15 mouse cellular contexts compared by ENCODE assay signal in genomic region chr6:116966436-116966835, GRCm38 (mm10).
DNase-seq lines count a peak whose midpoint lies in the region; ATAC-seq and TF ChIP-seq lines count a peak whose summit lies in the region.
"Had no signal": no experiment of that assay in that cellular context is flagged by ENCODE, and none has a peak within 500 bp of the region (broad histone marks: within the 10 kb centered on the region; RNA-seq: fewer than 3 reads in every experiment).

No protein-coding gene starts in this region.

- no peaks in the 10 kb centered on the region for H3K36me3 ChIP-seq in intestine, postnatal 0 days (ENCODE audit: control insufficient read depth, insufficient read depth)
- H3K36me3 ChIP-seq in intestine, embryonic 16.5 days (ENCODE audit: control insufficient read depth, insufficient read depth, low read length), result no peaks in the 10 kb centered on the region
- H3K36me3 ChIP-seq in lung, postnatal 0 days (ENCODE audit: insufficient read depth, low read length), result no peaks in the 10 kb centered on the region
- H3K36me3 ChIP-seq: embryonic facial prominence, embryonic 15.5 days; heart, embryonic 15.5 days; limb, embryonic 12.5 days; neural tube, embryonic 12.5 days had no signal

- no peak for ATAC-seq in intestine, postnatal 0 days
- no peak for ATAC-seq in intestine, embryonic 16.5 days
- no peak for ATAC-seq in lung, postnatal 0 days
- ATAC-seq in megakaryocyte-erythroid progenitor cell, adult 5-6 weeks (replicated peaks; ENCODE audit: low FRiP score, low TSS enrichment, poor library complexity, severe bottlenecking), result no peak

- H3K9me3 ChIP-seq in intestine, postnatal 0 days (ENCODE audit: control insufficient read depth), result no peaks in the 10 kb centered on the region
- no peaks in the 10 kb centered on the region for H3K9me3 ChIP-seq in intestine, embryonic 16.5 days (ENCODE audit: control insufficient read depth, low read length)
- no peaks in the 10 kb centered on the region for H3K9me3 ChIP-seq in lung, postnatal 0 days (ENCODE audit: low read length)
- H3K9me3 ChIP-seq: embryonic facial prominence, embryonic 15.5 days; heart, embryonic 15.5 days; limb, embryonic 12.5 days; megakaryocyte, embryonic 14.5 days; neural tube, embryonic 12.5 days had no signal

- peak; percentile 3 to 16 for DNase-seq in adrenal gland, postnatal 36 days
- no peak for DNase-seq in adrenal gland, adult 8-10 months
- peak; percentile 27 for DNase-seq in lung, postnatal 0 days (ENCODE audit: low spot score)
- no peak for DNase-seq in lung, postnatal 25 days (ENCODE audit: low spot score)
- DNase-seq: cerebellum, adult 11 months; kidney, adult 9 months had no signal

- H3K9ac ChIP-seq in intestine, postnatal 0 days (ENCODE audit: low read depth, low read length), result no peak overlapping the region
- no peak overlapping the region for H3K9ac ChIP-seq in intestine, embryonic 16.5 days (ENCODE audit: low read depth, low read length)
- no peak overlapping the region for H3K9ac ChIP-seq in lung, postnatal 0 days (replicated peaks; ENCODE audit: low read depth)
- H3K9ac ChIP-seq: embryonic facial prominence, embryonic 15.5 days; heart, embryonic 15.5 days; limb, embryonic 12.5 days; neural tube, embryonic 12.5 days had no signal

- H3K4me1 ChIP-seq in intestine, postnatal 0 days (replicated peaks; ENCODE audit: control insufficient read depth, insufficient read depth, low read length), result no peaks in the 10 kb centered on the region
- H3K4me1 ChIP-seq in intestine, embryonic 16.5 days (ENCODE audit: control insufficient read depth, insufficient read depth, low read length), result no peaks in the 10 kb centered on the region
- no peaks in the 10 kb centered on the region for H3K4me1 ChIP-seq in lung, postnatal 0 days (ENCODE audit: insufficient read depth, low read depth, low read length)
- no peaks in the 10 kb centered on the region for H3K4me1 ChIP-seq in cortical plate, adult 2 months (ENCODE audit: control insufficient read depth, insufficient read depth, low read length)
- H3K4me1 ChIP-seq: heart, embryonic 15.5 days; megakaryocyte, embryonic 14.5 days; neural tube, embryonic 12.5 days had no signal

- WGBS in intestine, postnatal 0 days, result 25% methylated on average over 3 of the region's 3 CpGs
- 30% methylated on average over 3 of the region's 3 CpGs for WGBS in intestine, embryonic 16.5 days
- 26% methylated on average over 3 of the region's 3 CpGs for WGBS in lung, postnatal 0 days

- TF ChIP-seq POLR2A in cortical plate, adult 2 months (IDR thresholded peaks at IDR 0.05; ENCODE audit: extremely low read depth, insufficient read depth, low read length), result no peak

- H3K4me3 ChIP-seq in intestine, postnatal 0 days (ENCODE audit: low read depth, low read length), result no peak overlapping the region
- no peak overlapping the region for H3K4me3 ChIP-seq in intestine, embryonic 16.5 days (ENCODE audit: low read length)
- no peak overlapping the region for H3K4me3 ChIP-seq in lung, postnatal 0 days (ENCODE audit: low read depth, low read length)
- H3K4me3 ChIP-seq in cortical plate, adult 2 months (ENCODE audit: insufficient read depth, low read length), result no peak overlapping the region
- H3K4me3 ChIP-seq: embryonic facial prominence, embryonic 15.5 days; heart, embryonic 15.5 days; limb, embryonic 12.5 days; megakaryocyte, embryonic 14.5 days; neural tube, embryonic 12.5 days had no signal

- TF ChIP-seq EP300 in lung, postnatal 0 days (IDR thresholded peaks at IDR 0.05), result no peak

- H3K4me2 ChIP-seq in intestine, postnatal 0 days (replicated peaks; ENCODE audit: low read depth), result no peak overlapping the region
- no peak overlapping the region for H3K4me2 ChIP-seq in intestine, embryonic 16.5 days (ENCODE audit: low read depth, low read length)
- H3K4me2 ChIP-seq in lung, postnatal 0 days (replicated peaks; ENCODE audit: low read depth, low read length), result no peak overlapping the region
- H3K4me2 ChIP-seq: embryonic facial prominence, embryonic 15.5 days; heart, embryonic 15.5 days; limb, embryonic 12.5 days; neural tube, embryonic 12.5 days had no signal

- H3K27me3 ChIP-seq in intestine, postnatal 0 days (replicated peaks; ENCODE audit: control insufficient read depth, insufficient read depth, low read length), result no peaks in the 10 kb centered on the region
- no peaks in the 10 kb centered on the region for H3K27me3 ChIP-seq in intestine, embryonic 16.5 days (replicated peaks; ENCODE audit: control insufficient read depth, insufficient read depth, low read length)
- H3K27me3 ChIP-seq in lung, postnatal 0 days (replicated peaks; ENCODE audit: insufficient read depth, low read length), result no peaks in the 10 kb centered on the region
- H3K27me3 ChIP-seq: embryonic facial prominence, embryonic 15.5 days; heart, embryonic 15.5 days; limb, embryonic 12.5 days; megakaryocyte, embryonic 14.5 days; neural tube, embryonic 12.5 days had no signal

- no peak overlapping the region for H3K27ac ChIP-seq in intestine, postnatal 0 days (ENCODE audit: low read depth, low read length)
- no peak overlapping the region for H3K27ac ChIP-seq in intestine, embryonic 16.5 days (ENCODE audit: low read length)
- no peak overlapping the region for H3K27ac ChIP-seq in lung, postnatal 0 days (ENCODE audit: low read length)
- H3K27ac ChIP-seq in cortical plate, adult 2 months (ENCODE audit: insufficient read depth, low read length), result no peak overlapping the region
- H3K27ac ChIP-seq: embryonic facial prominence, embryonic 15.5 days; heart, embryonic 15.5 days; limb, embryonic 12.5 days; neural tube, embryonic 12.5 days had no signal

- peak; percentile 71 for TF ChIP-seq CTCF in intestine, postnatal 0 days (IDR thresholded peaks at IDR 0.05; ENCODE audit: low read depth)
- TF ChIP-seq CTCF in lung, postnatal 0 days (IDR thresholded peaks at IDR 0.05), result peak; percentile 54
- peak; percentile 39 for TF ChIP-seq CTCF in cortical plate, adult 2 months (IDR thresholded peaks at IDR 0.05; ENCODE audit: extremely low read depth, insufficient read depth, low read length)

Comparison
In these comparisons a context has a peak if more than half of its experiments do, and no peak if none do; other contexts are left out.
1. DNase-seq: peak in adrenal gland, postnatal 36 days (2 of 2) and lung, postnatal 0 days (single experiment); none in adrenal gland, adult 8-10 months (single experiment) and lung, postnatal 25 days (single experiment).
2. Peak in every context shown above with its lines, with median percentiles within 50 percentile points of each other: CTCF ChIP-seq.